7 mouse cellular contexts compared by ENCODE assay signal in the genomic region with DNA sequence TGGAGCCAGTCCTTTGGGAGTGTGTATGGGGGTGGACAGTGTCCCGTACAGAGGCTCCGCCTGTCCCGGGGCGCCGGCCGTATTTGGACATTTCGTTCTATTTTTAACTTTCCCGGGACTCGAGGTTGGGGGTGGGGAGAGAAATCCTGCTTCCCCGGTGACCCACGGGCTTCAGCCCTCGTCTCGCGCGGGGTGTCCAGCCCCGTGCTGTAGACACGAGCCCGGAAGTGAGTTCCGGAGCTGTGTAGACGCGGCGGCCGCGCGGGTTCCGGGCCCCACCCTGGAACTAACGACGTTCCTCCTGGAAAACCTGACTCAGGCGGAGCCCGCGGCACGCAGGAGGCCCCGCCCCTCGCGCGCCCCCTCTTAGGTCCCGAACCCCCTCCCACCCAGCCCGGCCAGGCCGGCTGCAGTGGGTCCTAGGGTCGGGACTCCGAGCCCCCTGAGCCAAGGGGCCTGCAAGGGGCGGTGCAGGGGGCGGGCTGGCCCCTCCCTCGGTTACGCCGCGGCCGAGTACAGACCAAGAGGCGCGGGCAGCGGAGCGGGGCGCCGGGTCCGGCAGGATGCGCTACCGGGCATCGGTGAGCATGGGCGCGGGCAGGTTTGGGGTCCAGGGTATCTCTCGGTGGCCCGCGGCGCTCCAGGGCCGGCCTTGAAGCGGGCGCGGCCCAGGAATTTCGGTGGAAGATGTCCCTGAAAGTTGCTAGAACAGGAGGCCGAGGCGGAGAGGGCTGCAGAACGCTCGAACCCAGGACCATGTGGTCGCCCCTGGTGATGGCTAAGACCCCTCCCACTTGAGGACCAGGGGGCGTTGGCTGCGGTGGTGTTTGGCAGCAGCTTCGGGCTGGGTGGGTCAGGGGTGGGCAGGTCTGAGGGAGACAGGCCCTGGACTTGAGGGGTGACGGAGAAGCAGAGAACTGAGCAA. TPM values are rescaled to one million over a fixed set of nuclear protein-coding genes. Genes with fewer than 3 reads are reported as not detected.
A peak's percentile ranks its signal among the peaks of the same experiment; 100 is the strongest.
DNase-seq lines count a peak whose midpoint lies in the region; ATAC-seq lines count a peak whose summit lies in the region.

No protein-coding gene starts in this region.

- peaks cover 12% of the 10 kb centered on the region; the same call in 1 of the 2 replicates for H3K27me3 ChIP-seq in limb, embryonic 15.5 days
- peaks cover 20% of the 10 kb centered on the region for H3K27me3 ChIP-seq in midbrain, embryonic 16.5 days (ENCODE audit: control insufficient read depth, insufficient read depth, low read depth, low read length)

- peak; percentile 35 for ATAC-seq in activated CD4-positive, CD25-positive, alpha-beta regulatory T cell, adult 4 months
- peak; percentile 24 for ATAC-seq in inflammation-experienced regulatory T-cells, adult 6 months
- ATAC-seq in limb, embryonic 15.5 days (ENCODE audit: insufficient number of reproducible peaks, low FRiP score, low TSS enrichment, low read depth): peak; percentile 63
- no peak for ATAC-seq in midbrain, embryonic 16.5 days

- peak; percentile 75 to 78 for DNase-seq in cerebellum, postnatal 25 days
- peak; percentile 83 for DNase-seq in gastrocnemius, postnatal 25 days
- DNase-seq in spleen, postnatal 14 days (ENCODE audit: low spot score in 2 of 2): peak; percentile 61 to 65

- peak overlapping the region; percentile 78 for H3K4me3 ChIP-seq in limb, embryonic 15.5 days
- H3K4me3 ChIP-seq in midbrain, embryonic 16.5 days (ENCODE audit: low read depth, low read length): peak overlapping the region; percentile 64

- no peaks in the 10 kb centered on the region for H3K9me3 ChIP-seq in limb, embryonic 15.5 days
- no peaks in the 10 kb centered on the region for H3K9me3 ChIP-seq in midbrain, embryonic 16.5 days (replicated peaks; ENCODE audit: control insufficient read depth, low read length, poor library complexity, severe bottlenecking)

- under 1% methylated on average over 71 of the region's 78 CpGs for WGBS in limb, embryonic 15.5 days
- WGBS in midbrain, embryonic 16.5 days: 1% methylated on average over 67 of the region's 78 CpGs

- peak overlapping the region; percentile 76 for H3K4me2 ChIP-seq in limb, embryonic 15.5 days
- H3K4me2 ChIP-seq in midbrain, embryonic 16.5 days (ENCODE audit: low read length): peak overlapping the region; percentile 97

- H3K4me1 ChIP-seq in limb, embryonic 15.5 days: peaks cover 61% of the 10 kb centered on the region
- H3K4me1 ChIP-seq in midbrain, embryonic 16.5 days (ENCODE audit: control insufficient read depth, insufficient read depth, low read length): peaks cover 24% of the 10 kb centered on the region

- peak overlapping the region; percentile 76 for H3K9ac ChIP-seq in limb, embryonic 15.5 days
- peak overlapping the region; percentile 76 for H3K9ac ChIP-seq in midbrain, embryonic 16.5 days (ENCODE audit: low read depth, low read length)

- H3K27ac ChIP-seq in limb, embryonic 15.5 days: peak overlapping the region; percentile 89
- H3K27ac ChIP-seq in midbrain, embryonic 16.5 days (ENCODE audit: low read length): 0 out of 2 replicates have a peak overlapping the region, but pooled peaks have one; percentile 14

- H3K36me3 ChIP-seq in limb, embryonic 15.5 days: peaks cover 29% of the 10 kb centered on the region
- peaks cover 2% of the 10 kb centered on the region; the same call in 1 of the 2 replicates for H3K36me3 ChIP-seq in midbrain, embryonic 16.5 days (ENCODE audit: control insufficient read depth, insufficient read depth, low read length)

RNA-seq across cellular contexts. Expression of gene Myo1c, which starts 5.6 kb away (rescaled TPM):
- 10 to 100 TPM; 15.7 to 25.1 TPM for polyA plus RNA-seq in activated CD4-positive, CD25-positive, alpha-beta regulatory T cell, adult 4 months (2017; shearing (Covaris generic))
- total RNA-seq in gastrocnemius, postnatal 25 days (2021): 10 to 100 TPM; 43.0 to 44.3 TPM
- polyA plus RNA-seq in inflammation-experienced regulatory T-cells, adult 6 months (2017; shearing (Covaris generic)): 10 to 100 TPM; 15.6 to 24.5 (median 23.1) TPM
- 63.8 and 66.7 TPM in 2 replicates for polyA plus RNA-seq in limb, embryonic 15.5 days (2015; fragmentation: Nextera tagmentation; extraction: Ambion mirVana)
- 10.3 and 10.8 TPM in 2 replicates for polyA plus RNA-seq in midbrain, embryonic 16.5 days (2015; fragmentation: Nextera tagmentation; extraction: Ambion mirVana)

RNA-seq across cellular contexts. Expression of gene Crk, which starts 23.2 kb away (rescaled TPM):
- polyA plus RNA-seq in activated CD4-positive, CD25-positive, alpha-beta regulatory T cell, adult 4 months (2017; shearing (Covaris generic)): 10 to 100 TPM; 12.0 to 13.8 TPM
- 10 to 100 TPM; 39.7 to 44.7 TPM for total RNA-seq in gastrocnemius, postnatal 25 days (2021)
- 10 to 100 TPM; 10.5 to 13.5 (median 12.0) TPM for polyA plus RNA-seq in inflammation-experienced regulatory T-cells, adult 6 months (2017; shearing (Covaris generic))
- polyA plus RNA-seq in limb, embryonic 15.5 days (2015; fragmentation: Nextera tagmentation; extraction: Ambion mirVana): 109 and 117 TPM in 2 replicates
- polyA plus RNA-seq in midbrain, embryonic 16.5 days (2015; fragmentation: Nextera tagmentation; extraction: Ambion mirVana): 105 and 118 TPM in 2 replicates

RNA-seq across cellular contexts. Expression of gene Inpp5k, which starts 25.1 kb away (rescaled TPM):
- polyA plus RNA-seq in activated CD4-positive, CD25-positive, alpha-beta regulatory T cell, adult 4 months (2017; shearing (Covaris generic)): 100 to 1,000 TPM; 109 to 120 TPM
- total RNA-seq in gastrocnemius, postnatal 25 days (2021): 10 to 100 TPM; 19.0 to 19.8 TPM
- polyA plus RNA-seq in inflammation-experienced regulatory T-cells, adult 6 months (2017; shearing (Covaris generic)): 100 to 1,000 TPM; 110 to 156 (median 133) TPM
- polyA plus RNA-seq in limb, embryonic 15.5 days (2015; fragmentation: Nextera tagmentation; extraction: Ambion mirVana): 22.3 and 28.3 TPM in 2 replicates
- 40.0 and 40.2 TPM in 2 replicates for polyA plus RNA-seq in midbrain, embryonic 16.5 days (2015; fragmentation: Nextera tagmentation; extraction: Ambion mirVana)
